Mouse (Mus musculus): ENCODE data around the gene Pqlc3. TPM values are rescaled to one million over a fixed set of nuclear protein-coding genes. Genes with fewer than 3 reads are reported as not detected.
"Not testable (repeated sequence)": the region's sequence is repeated elsewhere in the genome, so short reads cannot be mapped to it uniquely, and the experiment has no call there.

The Pqlc3 gene
- polyA plus RNA-seq, 1 experiment from 2014 or later = 19.2 TPM

DNA sequence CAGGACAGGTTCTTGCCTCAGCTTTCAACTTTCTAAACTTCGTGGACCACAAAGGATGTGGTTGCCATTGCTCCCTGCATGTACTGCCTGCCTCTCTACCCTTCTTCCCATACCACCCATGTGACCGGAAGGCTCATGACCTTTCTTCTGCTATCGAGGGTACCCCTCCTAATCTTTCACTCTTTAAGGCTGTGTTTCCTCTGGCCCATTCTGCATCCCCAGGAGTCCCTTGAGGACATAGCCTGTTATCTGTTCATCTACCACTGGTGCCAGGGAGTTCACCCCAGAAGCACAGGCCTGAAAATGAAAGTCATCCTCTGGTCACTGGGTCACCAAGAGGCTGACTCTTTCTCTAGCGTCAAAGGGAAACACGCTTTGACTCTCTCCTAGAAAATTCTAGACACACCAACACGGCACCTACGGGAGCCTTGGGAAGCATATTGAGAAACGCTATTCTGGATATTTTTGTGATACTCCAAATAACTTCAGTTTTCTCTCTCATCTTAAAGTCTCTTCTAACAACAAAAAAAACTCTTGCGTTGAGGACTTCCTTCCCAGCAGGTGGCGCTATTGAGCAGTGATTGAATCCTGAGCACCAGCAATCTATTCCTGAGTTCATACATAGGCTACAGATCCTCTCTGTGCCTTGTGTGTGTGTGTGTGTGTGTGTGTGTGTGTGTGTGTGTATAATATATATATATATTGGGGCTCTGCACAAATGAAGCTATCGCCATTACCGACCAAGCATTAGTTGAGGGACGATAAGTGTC is 32.7 kb upstream of the Pqlc3 start:
- no peak overlapping the region for H3K4me2 ChIP-seq (replicated peaks; ENCODE audit: low read depth)
- 40% methylated on average over 13 of the region's 13 CpGs for WGBS
- ATAC-seq = no peak
- no peak overlapping the region for H3K27ac ChIP-seq (ENCODE audit: low read depth, low read length)
- H3K9ac ChIP-seq (ENCODE audit: low read depth, low read length) = no peak overlapping the region
- H3K4me3 ChIP-seq (ENCODE audit: low read depth, low read length) = no peak overlapping the region
- no peaks in the 10 kb centered on the region for H3K9me3 ChIP-seq (ENCODE audit: control insufficient read depth)
- H3K36me3 ChIP-seq (ENCODE audit: control insufficient read depth, insufficient read depth) = no peaks in the 10 kb centered on the region
- no peaks in the 10 kb centered on the region for H3K4me1 ChIP-seq (replicated peaks; ENCODE audit: control insufficient read depth, insufficient read depth, low read length)
- H3K27me3 ChIP-seq (replicated peaks; ENCODE audit: control insufficient read depth, insufficient read depth, low read length) = no peaks in the 10 kb centered on the region
- TF ChIP-seq CTCF (IDR thresholded peaks at IDR 0.05; ENCODE audit: low read depth) = peak; percentile 87

GRCm38 (mm10) chr12:17024554-17025110 is 24.4 kb upstream of the Pqlc3 start:
- Histone ChIP-seq H3K9me3 (ENCODE audit: control insufficient read depth) (no peaks in the 10 kb centered on the region), H3K36me3 (ENCODE audit: control insufficient read depth, insufficient read depth) (no peaks in the 10 kb centered on the region), H3K4me1 (replicated peaks; ENCODE audit: control insufficient read depth, insufficient read depth, low read length) (no peaks in the 10 kb centered on the region), H3K27ac (ENCODE audit: low read depth, low read length) (no peak overlapping the region), H3K4me2 (replicated peaks; ENCODE audit: low read depth) (no peak overlapping the region), H3K4me3 (ENCODE audit: low read depth, low read length) (no peak overlapping the region), H3K27me3 (replicated peaks; ENCODE audit: control insufficient read depth, insufficient read depth, low read length) (no peaks in the 10 kb centered on the region), H3K9ac (ENCODE audit: low read depth, low read length) (no peak overlapping the region)
- WGBS = 88% methylated on average over 6 of the region's 6 CpGs
- no peak for ATAC-seq
- no peak for TF ChIP-seq CTCF (IDR thresholded peaks at IDR 0.05; ENCODE audit: low read depth)

DNA sequence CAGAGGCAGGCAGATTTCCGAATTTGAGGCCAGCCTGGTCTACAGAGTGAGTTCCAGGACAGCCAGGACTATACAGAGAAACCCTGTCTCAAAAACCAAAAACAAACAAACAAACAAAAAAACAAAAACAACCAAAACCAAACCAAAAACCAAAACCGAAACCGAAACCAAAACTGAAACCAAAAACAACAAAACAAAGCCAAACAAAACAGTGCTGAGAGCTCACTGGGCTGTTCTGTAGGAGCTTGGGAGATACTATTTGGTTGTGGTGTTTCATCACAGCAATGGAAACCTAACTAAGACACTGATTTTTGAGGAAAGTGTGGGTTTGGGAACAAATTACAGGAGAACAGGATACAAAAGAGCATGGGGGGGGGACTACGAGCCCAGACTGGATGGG is 21.9 kb upstream of the Pqlc3 start:
- no peak for ATAC-seq
- Histone ChIP-seq H3K27ac (ENCODE audit: low read depth, low read length) (no peak overlapping the region), H3K36me3 (ENCODE audit: control insufficient read depth, insufficient read depth) (no peaks in the 10 kb centered on the region), H3K9ac (ENCODE audit: low read depth, low read length) (no peak overlapping the region), H3K4me2 (replicated peaks; ENCODE audit: low read depth) (no peak overlapping the region), H3K9me3 (ENCODE audit: control insufficient read depth) (no peaks in the 10 kb centered on the region), H3K27me3 (replicated peaks; ENCODE audit: control insufficient read depth, insufficient read depth, low read length) (no peaks in the 10 kb centered on the region), H3K4me3 (ENCODE audit: low read depth, low read length) (no peak overlapping the region), H3K4me1 (replicated peaks; ENCODE audit: control insufficient read depth, insufficient read depth, low read length) (no peaks in the 10 kb centered on the region)
- 89% methylated on average over 4 of the region's 4 CpGs for WGBS
- TF ChIP-seq CTCF (IDR thresholded peaks at IDR 0.05; ENCODE audit: low read depth) = no peak

DNA sequence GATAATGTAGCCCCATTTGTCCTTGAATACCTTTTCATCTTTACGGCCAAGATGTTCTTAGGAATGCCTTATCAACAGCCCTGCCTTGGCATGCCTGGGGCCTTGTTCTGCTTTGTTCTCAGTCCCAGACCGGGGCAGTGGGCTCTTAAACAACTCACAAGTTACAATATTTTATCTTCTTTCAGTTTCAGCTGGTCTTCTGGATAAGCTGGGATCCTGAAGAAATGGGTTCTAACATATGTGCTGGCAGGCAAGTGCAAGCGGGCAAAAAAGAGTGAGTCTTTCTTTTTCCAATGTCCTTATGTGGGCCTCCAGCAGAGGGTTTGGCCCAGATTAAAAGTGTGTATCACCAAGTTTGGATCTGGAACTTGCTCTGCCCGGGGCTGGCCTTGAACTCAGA is 20.9 kb upstream of the Pqlc3 start:
- not testable (repeated sequence) for H3K36me3 ChIP-seq (ENCODE audit: control insufficient read depth, insufficient read depth); H3K9ac ChIP-seq (ENCODE audit: low read depth, low read length); H3K27ac ChIP-seq (ENCODE audit: low read depth, low read length); ATAC-seq; H3K9me3 ChIP-seq (ENCODE audit: control insufficient read depth); H3K4me1 ChIP-seq (replicated peaks; ENCODE audit: control insufficient read depth, insufficient read depth, low read length); H3K4me2 ChIP-seq (replicated peaks; ENCODE audit: low read depth); H3K27me3 ChIP-seq (replicated peaks; ENCODE audit: control insufficient read depth, insufficient read depth, low read length); H3K4me3 ChIP-seq (ENCODE audit: low read depth, low read length)
- WGBS = 71% methylated on average over 4 of the region's 4 CpGs

DNA sequence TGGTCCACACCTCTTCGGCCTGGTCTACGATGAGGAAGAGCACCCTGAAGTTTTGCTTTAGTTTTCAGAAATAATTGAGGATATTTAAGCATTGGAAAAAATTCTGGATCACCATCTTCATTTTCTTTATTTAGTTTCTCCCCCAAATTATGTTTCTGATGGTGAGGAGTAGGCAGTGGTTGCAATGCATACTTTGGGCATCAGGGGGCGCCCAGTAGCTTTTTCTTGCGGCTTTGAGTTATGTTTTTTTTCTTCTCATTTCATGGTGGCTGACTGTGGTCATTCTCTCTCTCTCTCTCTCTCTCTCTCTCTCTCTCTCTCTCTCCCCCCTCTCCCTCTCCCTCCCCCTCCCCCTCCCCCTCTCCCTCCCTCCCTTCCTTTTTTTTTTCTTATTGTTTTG is 18.3 kb upstream of the Pqlc3 start:
- H3K9ac ChIP-seq (ENCODE audit: low read depth, low read length) = no peak overlapping the region
- no peak overlapping the region for H3K4me3 ChIP-seq (ENCODE audit: low read depth, low read length)
- no peaks in the 10 kb centered on the region for H3K4me1 ChIP-seq (replicated peaks; ENCODE audit: control insufficient read depth, insufficient read depth, low read length)
- no peak overlapping the region for H3K4me2 ChIP-seq (replicated peaks; ENCODE audit: low read depth)
- H3K27me3 ChIP-seq (replicated peaks; ENCODE audit: control insufficient read depth, insufficient read depth, low read length) = no peaks in the 10 kb centered on the region
- H3K9me3 ChIP-seq (ENCODE audit: control insufficient read depth) = no peaks in the 10 kb centered on the region
- peak; percentile 70 for TF ChIP-seq CTCF (IDR thresholded peaks at IDR 0.05; ENCODE audit: low read depth)
- no peaks in the 10 kb centered on the region for H3K36me3 ChIP-seq (ENCODE audit: control insufficient read depth, insufficient read depth)
- ATAC-seq = no peak
- 26% methylated on average over 4 of the region's 4 CpGs for WGBS
- H3K27ac ChIP-seq (ENCODE audit: low read depth, low read length) = no peak overlapping the region

- Histone ChIP-seq H3K4me3 (ENCODE audit: low read depth, low read length) (no peak overlapping the region), H3K27me3 (replicated peaks; ENCODE audit: control insufficient read depth, insufficient read depth, low read length) (no peaks in the 10 kb centered on the region), H3K4me2 (replicated peaks; ENCODE audit: low read depth) (no peak overlapping the region), H3K27ac (ENCODE audit: low read depth, low read length) (no peak overlapping the region), H3K9ac (ENCODE audit: low read depth, low read length) (no peak overlapping the region), H3K4me1 (replicated peaks; ENCODE audit: control insufficient read depth, insufficient read depth, low read length) (no peaks in the 10 kb centered on the region), H3K9me3 (ENCODE audit: control insufficient read depth) (no peaks in the 10 kb centered on the region), H3K36me3 (ENCODE audit: control insufficient read depth, insufficient read depth) (no peaks in the 10 kb centered on the region)
- TF ChIP-seq CTCF (IDR thresholded peaks at IDR 0.05; ENCODE audit: low read depth) = no peak
- no peak for ATAC-seq
- WGBS = 77% methylated on average over 2 of the region's 2 CpGs
These were observed 15.5 kb upstream of the Pqlc3 start for GRCm38 (mm10) chr12:17015711-17016110.

All from intestine, postnatal 0 days (tissue).